Mouse (Mus musculus): Measurements from ENCODE around the gene Ntn1.

DNA sequence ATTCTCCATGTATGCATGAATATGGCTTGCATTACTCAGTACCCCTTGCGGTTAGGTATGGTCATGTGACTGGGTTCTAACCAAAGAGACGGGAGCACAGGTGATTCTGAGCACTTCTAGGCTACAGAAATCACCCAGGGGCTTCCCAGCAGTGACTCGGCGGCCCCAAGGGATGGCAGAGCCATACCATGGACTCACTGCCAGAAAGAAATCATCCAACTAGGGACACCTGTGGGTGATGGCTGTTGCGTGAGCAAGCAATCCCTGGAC is 155.7 kb downstream of the Ntn1 start:
- no peak for TF ChIP-seq CTCF (IDR thresholded peaks at IDR 0.05; ENCODE audit: extremely low read depth, insufficient read length, insufficient replicate concordance, low read depth, low read length)
- TF ChIP-seq POLR2A (IDR thresholded peaks at IDR 0.05; ENCODE audit: low read depth, low read length), result no peak

Data from small intestine, adult 2 months (tissue).